Mouse (Mus musculus) spleen, adult 2 months (tissue): ENCODE results near the gene Dclk2.

Experiments
- CTCF ChIP-seq: fragments of 200-500 bp; IDR thresholded peaks from 2 replicates; pipeline ENCODE4 v1.5.1; 2011; ENCODE audit warnings: mild to moderate bottlenecking, inconsistent platforms; ENCODE audit not compliant: insufficient read depth, insufficient read length, insufficient replicate concordance; ENCODE audit errors: extremely low read depth
- POLR2A ChIP-seq: fragments of 200-500 bp; IDR thresholded peaks from 2 replicates; pipeline ENCODE4 v1.6.1; 2011; ENCODE audit warnings: low read depth, low read length, inconsistent platforms

DNA sequence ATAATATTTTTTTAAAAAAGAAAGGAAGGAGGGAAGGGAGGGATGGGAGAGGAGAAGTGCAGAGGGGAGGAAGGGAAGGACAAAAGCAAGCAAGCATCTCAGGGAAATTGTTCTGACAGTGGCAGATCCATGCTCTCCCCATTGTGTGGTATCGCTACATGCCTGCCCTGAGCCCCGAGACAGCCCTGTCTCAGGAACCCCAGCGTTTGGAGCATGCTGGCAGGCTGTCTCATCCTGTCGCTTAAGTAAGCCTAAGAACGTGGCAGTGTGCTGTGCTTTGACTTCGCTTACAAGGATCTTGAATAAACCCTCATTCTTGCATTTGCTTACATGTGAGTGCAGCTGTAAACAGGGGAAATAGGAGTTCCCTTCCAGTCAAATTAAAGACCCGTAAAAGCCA, 170.0 kb downstream of the Dclk2 start:
- TF ChIP-seq POLR2A (no peak), CTCF (no peak)
